Mouse (Mus musculus): ENCODE data around the gene Gm5485. TPM values are rescaled to one million over a fixed set of nuclear protein-coding genes. Genes with fewer than 3 reads are reported as not detected.

Gene Gm5485
- polyA plus RNA-seq, 1 experiment from 2014 or later, result not detected

- 78% methylated on average over 7 of the region's 7 CpGs for WGBS
- no peak overlapping the region for H3K4me3 ChIP-seq (replicated peaks)
- H3K4me1 ChIP-seq, result no peaks in the 10 kb centered on the region
- H3K9ac ChIP-seq, result no peak overlapping the region
- H3K27me3 ChIP-seq, result no peaks in the 10 kb centered on the region
- no peak for ATAC-seq (ENCODE audit: low FRiP score)
- no peaks in the 10 kb centered on the region for H3K9me3 ChIP-seq
- no peak overlapping the region for H3K27ac ChIP-seq
- no peaks in the 10 kb centered on the region for H3K36me3 ChIP-seq (replicated peaks)
- H3K4me2 ChIP-seq, result no peak overlapping the region
Observed at GRCm38 (mm10) chr16:48409580-48409979, 2.6 kb downstream of the Gm5485 start.

- no peaks in the 10 kb centered on the region for H3K27me3 ChIP-seq
- no peak overlapping the region for H3K4me3 ChIP-seq (replicated peaks)
- H3K36me3 ChIP-seq (replicated peaks), result no peaks in the 10 kb centered on the region
- H3K27ac ChIP-seq, result no peak overlapping the region
- WGBS, result 76% methylated on average over 10 of the region's 10 CpGs
- no peak for ATAC-seq (ENCODE audit: low FRiP score)
- H3K9ac ChIP-seq, result no peak overlapping the region
- no peak overlapping the region for H3K4me2 ChIP-seq
- no peaks in the 10 kb centered on the region for H3K9me3 ChIP-seq
- H3K4me1 ChIP-seq, result no peaks in the 10 kb centered on the region
Observed at GRCm38 (mm10) chr16:48405674-48406403, 6.4 kb downstream of the Gm5485 start.

GRCm38 (mm10) chr16:48404009-48404408 is 8.2 kb downstream of the Gm5485 start:
- Histone ChIP-seq H3K4me1 (no peaks in the 10 kb centered on the region), H3K4me3 (replicated peaks) (no peak overlapping the region), H3K9ac (no peak overlapping the region), H3K4me2 (no peak overlapping the region), H3K27me3 (no peaks in the 10 kb centered on the region), H3K27ac (no peak overlapping the region), H3K36me3 (replicated peaks) (no peaks in the 10 kb centered on the region), H3K9me3 (no peaks in the 10 kb centered on the region)
- ATAC-seq (ENCODE audit: low FRiP score), result no peak

GRCm38 (mm10) chr16:48403423-48403822 is 8.8 kb downstream of the Gm5485 start:
- no peaks in the 10 kb centered on the region for H3K4me1 ChIP-seq

GRCm38 (mm10) chr16:48402963-48403362 is 9.3 kb downstream of the Gm5485 start:
- ATAC-seq (ENCODE audit: low FRiP score), result no peak
- Histone ChIP-seq H3K27ac (no peak overlapping the region), H3K9me3 (no peaks in the 10 kb centered on the region), H3K36me3 (replicated peaks) (no peaks in the 10 kb centered on the region), H3K9ac (no peak overlapping the region), H3K27me3 (no peaks in the 10 kb centered on the region), H3K4me3 (replicated peaks) (no peak overlapping the region), H3K4me1 (no peaks in the 10 kb centered on the region), H3K4me2 (no peak overlapping the region)
- 83% methylated on average over 4 of the region's 4 CpGs for WGBS

More at GRCm38 (mm10) chr16:48403423-48403822, 8.8 kb downstream of the Gm5485 start:
- H3K27ac ChIP-seq, result no peak overlapping the region
- no peak for ATAC-seq (ENCODE audit: low FRiP score)
- H3K27me3 ChIP-seq, result no peaks in the 10 kb centered on the region
- no peak overlapping the region for H3K4me3 ChIP-seq (replicated peaks)
- 91% methylated on average over 3 of the region's 3 CpGs for WGBS
- no peaks in the 10 kb centered on the region for H3K9me3 ChIP-seq
- no peak overlapping the region for H3K9ac ChIP-seq
- no peak overlapping the region for H3K4me2 ChIP-seq
- no peaks in the 10 kb centered on the region for H3K36me3 ChIP-seq (replicated peaks)

GRCm38 (mm10) chr16:48395278-48395677 is 16.9 kb downstream of the Gm5485 start:
- ATAC-seq (ENCODE audit: low FRiP score), result no peak
- no peaks in the 10 kb centered on the region for H3K27me3 ChIP-seq
- H3K4me3 ChIP-seq (replicated peaks), result no peak overlapping the region
- no peaks in the 10 kb centered on the region for H3K4me1 ChIP-seq
- H3K36me3 ChIP-seq (replicated peaks), result no peaks in the 10 kb centered on the region
- H3K4me2 ChIP-seq, result no peak overlapping the region
- no peak overlapping the region for H3K27ac ChIP-seq
- H3K9me3 ChIP-seq, result no peaks in the 10 kb centered on the region
- WGBS, result 93% methylated on average over 2 of the region's 2 CpGs
- no peak overlapping the region for H3K9ac ChIP-seq

- no peak for ATAC-seq (ENCODE audit: low FRiP score)
- Histone ChIP-seq H3K27me3 (no peaks in the 10 kb centered on the region), H3K9ac (no peak overlapping the region), H3K27ac (no peak overlapping the region), H3K4me1 (no peaks in the 10 kb centered on the region), H3K9me3 (no peaks in the 10 kb centered on the region), H3K4me3 (replicated peaks) (no peak overlapping the region), H3K4me2 (no peak overlapping the region), H3K36me3 (replicated peaks) (no peaks in the 10 kb centered on the region)
- WGBS, result 82% methylated on average over 2 of the region's 2 CpGs
Observed at GRCm38 (mm10) chr16:48386982-48387381, 25.2 kb downstream of the Gm5485 start.

GRCm38 (mm10) chr16:48383582-48384257 is 28.5 kb downstream of the Gm5485 start:
- 88% methylated on average over 2 of the region's 3 CpGs for WGBS
- Histone ChIP-seq H3K27me3 (no peaks in the 10 kb centered on the region), H3K4me2 (no peak overlapping the region), H3K9ac (no peak overlapping the region), H3K9me3 (no peaks in the 10 kb centered on the region), H3K36me3 (replicated peaks) (no peaks in the 10 kb centered on the region), H3K27ac (no peak overlapping the region), H3K4me1 (no peaks in the 10 kb centered on the region), H3K4me3 (replicated peaks) (no peak overlapping the region)
- ATAC-seq (ENCODE audit: low FRiP score), result no peak

- no peaks in the 10 kb centered on the region for H3K27me3 ChIP-seq
- no peaks in the 10 kb centered on the region for H3K36me3 ChIP-seq (replicated peaks)
- no peak overlapping the region for H3K27ac ChIP-seq
- no peak overlapping the region for H3K4me3 ChIP-seq (replicated peaks)
- WGBS, result 79% methylated on average over 7 of the region's 7 CpGs
- H3K9ac ChIP-seq, result no peak overlapping the region
- no peaks in the 10 kb centered on the region for H3K4me1 ChIP-seq
- ATAC-seq (ENCODE audit: low FRiP score), result no peak
- no peaks in the 10 kb centered on the region for H3K9me3 ChIP-seq
- no peak overlapping the region for H3K4me2 ChIP-seq
Observed at GRCm38 (mm10) chr16:48373711-48374485, 38.3 kb downstream of the Gm5485 start.

GRCm38 (mm10) chr16:48372461-48372860 is 39.8 kb downstream of the Gm5485 start:
- Histone ChIP-seq H3K4me1 (no peaks in the 10 kb centered on the region), H3K27me3 (no peaks in the 10 kb centered on the region), H3K4me3 (replicated peaks) (no peak overlapping the region), H3K9me3 (no peaks in the 10 kb centered on the region), H3K36me3 (replicated peaks) (no peaks in the 10 kb centered on the region), H3K4me2 (no peak overlapping the region), H3K9ac (no peak overlapping the region), H3K27ac (no peak overlapping the region)
- WGBS, result 85% methylated on average over 6 of the region's 6 CpGs
- 0 out of 2 replicates have a peak, but pooled peaks have one; percentile 3 for ATAC-seq (ENCODE audit: low FRiP score)

GRCm38 (mm10) chr16:48368096-48368495 is 44.1 kb downstream of the Gm5485 start:
- Histone ChIP-seq H3K36me3 (replicated peaks) (no peaks in the 10 kb centered on the region), H3K9ac (no peak overlapping the region), H3K4me3 (replicated peaks) (no peak overlapping the region), H3K27ac (no peak overlapping the region), H3K4me2 (no peak overlapping the region), H3K9me3 (no peaks in the 10 kb centered on the region), H3K27me3 (no peaks in the 10 kb centered on the region), H3K4me1 (no peaks in the 10 kb centered on the region)
- WGBS, result 95% methylated on average over 2 of the region's 2 CpGs
- no peak for ATAC-seq (ENCODE audit: low FRiP score)

GRCm38 (mm10) chr16:48366801-48367200 is 45.4 kb downstream of the Gm5485 start:
- no peak for ATAC-seq (ENCODE audit: low FRiP score)
- Histone ChIP-seq H3K4me1 (no peaks in the 10 kb centered on the region), H3K4me3 (replicated peaks) (no peak overlapping the region), H3K27me3 (no peaks in the 10 kb centered on the region), H3K9me3 (no peaks in the 10 kb centered on the region), H3K36me3 (replicated peaks) (no peaks in the 10 kb centered on the region), H3K4me2 (no peak overlapping the region), H3K27ac (no peak overlapping the region), H3K9ac (no peak overlapping the region)
- 87% methylated on average over 5 of the region's 5 CpGs for WGBS

Data from forebrain, embryonic 12.5 days (tissue).